Mouse (Mus musculus) embryonic fibroblast, embryonic 13.5 days (primary cell): Measurements from ENCODE around the gene Ppt2. TPM values are rescaled to one million over a fixed set of nuclear protein-coding genes. Genes with fewer than 3 reads are reported as not detected.
A peak's percentile ranks its signal among the peaks of the same experiment; 100 is the strongest.

ENCODE experiments used
- H3K27ac ChIP-seq: 2 replicates; pipeline ENCODE4 v1.5.1; 2012; ENCODE audit warnings: low read length, control low read depth, inconsistent platforms; ENCODE audit not compliant: insufficient read depth
- H3K4me1 ChIP-seq: 2 replicates; pipeline ENCODE4 v1.6.1; 2011; ENCODE audit warnings: low read length; ENCODE audit not compliant: control insufficient read depth, insufficient read depth
- H3K4me3 ChIP-seq: 2 replicates; pipeline ENCODE4 v1.5.1; 2011; ENCODE audit warnings: mild to moderate bottlenecking, control low read depth, low read length; ENCODE audit not compliant: insufficient read depth
- CTCF ChIP-seq: IDR thresholded peaks from 2 replicates; pipeline ENCODE4 v1.5.1; 2011; ENCODE audit warnings: mild to moderate bottlenecking, control low read depth, low read length, moderate library complexity, borderline replicate concordance; ENCODE audit not compliant: insufficient read depth
- POLR2A ChIP-seq: IDR thresholded peaks from 2 replicates; pipeline ENCODE4 v1.6.1; 2011; ENCODE audit warnings: low read depth, mild to moderate bottlenecking, control low read depth, low read length, moderate library complexity
- polyA plus RNA-seq: library from polyadenylated mRNA; stranded (reverse); fragments of >200 nt; gene quantifications from 2 replicates; pipeline ENCODE4 v1.2.4, GENCODE M21; 2011; ENCODE audit warnings: low read depth; ENCODE audit not compliant: missing spikeins, insufficient read length

Ppt2 gene
- 28.2 and 32.3 TPM in 2 replicates for polyA plus RNA-seq

DNA sequence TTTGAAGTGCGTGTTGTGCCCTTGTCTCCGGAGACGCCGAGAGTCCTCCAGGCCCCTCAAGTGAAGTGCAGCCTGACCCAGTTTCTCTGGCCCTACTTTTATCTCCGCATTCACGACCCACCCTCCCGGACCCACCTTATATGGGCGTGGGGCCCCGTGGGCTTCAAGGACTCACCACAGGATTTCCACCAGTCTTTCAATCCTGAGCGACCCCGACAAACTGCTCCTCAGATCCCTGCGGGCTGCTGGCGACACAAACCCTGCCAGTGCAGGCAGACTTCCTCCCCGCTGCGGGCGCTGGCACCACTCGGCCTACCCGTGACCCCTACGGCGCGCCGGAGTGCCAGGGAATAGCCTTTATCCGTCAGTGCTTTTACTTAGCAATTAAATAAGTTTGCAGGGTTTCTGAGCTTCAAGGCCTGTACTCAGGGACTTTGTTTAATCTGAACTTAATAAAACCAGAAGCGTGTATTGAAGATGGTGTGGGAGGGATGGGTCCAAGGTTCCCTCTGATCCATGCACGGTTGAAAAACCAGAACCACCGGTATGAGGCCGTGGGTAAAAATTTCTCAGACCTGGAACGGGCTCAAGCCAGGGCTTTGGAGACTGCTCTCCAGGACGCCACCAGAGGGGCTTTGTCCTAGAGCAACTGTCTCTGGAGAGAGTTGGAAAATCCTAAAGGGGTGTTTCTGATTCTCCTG, at the start of gene Ppt2:
Gene Ppt2, minus strand, starts transcription at position 568 of the 701 bp plus-strand sequence.
- Histone ChIP-seq H3K27ac (peak within 1 kb of the TSS; percentile 77), H3K4me1 (peaks cover 9% of the 10 kb centered on the region; the same call in 1 of the 2 replicates), H3K4me3 (peak within 1 kb of the TSS; percentile 45)
- TF ChIP-seq CTCF = no peak
- no peak; the same call in 1 of the 2 replicates for TF ChIP-seq POLR2A

DNA sequence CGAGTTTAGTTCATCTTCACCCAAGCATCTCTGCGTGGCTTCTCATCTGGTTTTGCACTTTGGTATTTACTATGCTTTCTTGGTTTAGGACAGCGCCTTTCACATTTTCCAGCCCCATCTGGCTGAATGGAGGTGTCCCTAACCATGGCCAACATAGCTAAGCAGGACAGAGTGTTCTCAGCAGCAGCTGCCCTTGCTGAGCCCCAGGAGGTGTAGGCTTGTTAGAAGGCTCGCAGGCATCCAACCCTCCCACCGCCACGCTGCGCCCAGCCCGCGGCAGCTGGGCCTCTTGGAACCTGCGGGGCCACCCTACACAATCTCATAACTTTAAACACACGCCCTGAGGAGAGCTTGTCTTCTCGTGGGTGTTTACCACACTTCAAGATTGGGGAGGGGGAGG, 48.4 kb upstream of the Ppt2 start:
- TF ChIP-seq POLR2A (no peak), CTCF (no peak)
- no peak overlapping the region for H3K4me3 ChIP-seq
- 0 out of 2 replicates have a peak, but pooled peaks cover 3% of the 10 kb centered on the region for H3K4me1 ChIP-seq
- no peak overlapping the region for H3K27ac ChIP-seq

DNA sequence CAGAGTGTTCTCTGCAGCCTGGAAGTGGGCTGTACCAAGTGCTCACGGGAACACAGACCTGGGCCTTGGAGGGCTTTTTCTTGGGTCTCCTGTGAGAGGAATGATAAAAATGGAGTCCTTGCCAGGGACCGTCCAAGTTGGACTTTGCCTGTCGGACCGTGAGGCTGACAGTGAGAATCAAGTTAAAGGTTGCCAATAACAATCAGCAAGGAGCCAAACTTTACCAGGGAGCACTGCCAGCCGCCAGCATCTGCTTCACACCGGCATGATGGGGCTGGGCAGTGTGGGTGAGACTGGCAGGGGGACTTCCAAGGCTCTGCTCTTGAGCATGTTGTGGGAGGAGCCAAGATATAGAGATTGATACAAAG, 47.8 kb upstream of the Ppt2 start:
- Histone ChIP-seq H3K27ac (no peak overlapping the region), H3K4me1 (no peaks in the 10 kb centered on the region)
- TF ChIP-seq POLR2A (no peak), CTCF (no peak)

DNA sequence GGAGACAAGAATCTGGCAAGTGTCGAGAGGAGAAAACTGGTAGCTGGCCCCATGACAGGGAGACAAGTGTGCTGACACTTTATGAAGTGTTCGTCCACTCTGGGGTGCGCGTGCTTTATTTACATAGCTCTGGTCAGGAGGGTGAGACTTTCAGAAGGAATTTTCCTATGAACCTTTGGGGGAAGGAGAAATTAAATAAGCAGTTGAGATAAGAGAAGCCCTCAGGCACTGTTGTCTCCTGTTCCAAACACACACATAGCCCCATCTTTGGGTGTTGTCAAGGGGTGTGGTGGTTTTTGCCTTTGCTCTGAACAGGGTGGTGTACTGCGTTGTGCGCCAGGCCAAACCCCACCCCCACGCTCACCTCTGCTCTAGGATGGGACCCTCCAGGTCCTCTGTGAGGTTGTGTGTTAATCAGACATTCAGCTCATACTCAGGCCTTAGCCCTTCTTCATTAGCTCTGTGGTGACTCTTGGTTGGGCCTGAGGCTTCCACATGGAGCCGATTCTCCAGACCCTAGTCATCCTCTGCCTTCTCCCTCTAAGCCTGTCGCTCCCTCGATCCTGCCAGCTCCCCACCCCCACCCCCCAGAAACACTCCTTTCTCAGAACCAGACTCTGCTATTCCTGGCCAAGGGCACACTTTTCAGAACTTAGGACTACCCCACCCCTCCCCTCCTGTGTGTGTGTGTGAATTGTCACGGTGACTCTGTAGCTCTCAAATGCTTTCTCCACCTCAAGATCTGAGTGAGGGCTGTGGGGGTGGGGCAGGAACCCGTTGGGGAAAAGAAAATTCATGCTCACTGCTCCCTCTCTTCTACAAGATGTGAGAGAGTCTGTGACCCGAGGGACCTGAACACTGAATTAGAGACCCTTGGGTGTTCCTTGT, 47.1 kb upstream of the Ppt2 start:
- TF ChIP-seq POLR2A (no peak), CTCF (no peak)
- H3K27ac ChIP-seq = no peak overlapping the region
- no peaks in the 10 kb centered on the region for H3K4me1 ChIP-seq
- no peak overlapping the region for H3K4me3 ChIP-seq

More for the DNA sequence above, 47.8 kb upstream of the Ppt2 start:
- no peak overlapping the region for H3K4me3 ChIP-seq

DNA sequence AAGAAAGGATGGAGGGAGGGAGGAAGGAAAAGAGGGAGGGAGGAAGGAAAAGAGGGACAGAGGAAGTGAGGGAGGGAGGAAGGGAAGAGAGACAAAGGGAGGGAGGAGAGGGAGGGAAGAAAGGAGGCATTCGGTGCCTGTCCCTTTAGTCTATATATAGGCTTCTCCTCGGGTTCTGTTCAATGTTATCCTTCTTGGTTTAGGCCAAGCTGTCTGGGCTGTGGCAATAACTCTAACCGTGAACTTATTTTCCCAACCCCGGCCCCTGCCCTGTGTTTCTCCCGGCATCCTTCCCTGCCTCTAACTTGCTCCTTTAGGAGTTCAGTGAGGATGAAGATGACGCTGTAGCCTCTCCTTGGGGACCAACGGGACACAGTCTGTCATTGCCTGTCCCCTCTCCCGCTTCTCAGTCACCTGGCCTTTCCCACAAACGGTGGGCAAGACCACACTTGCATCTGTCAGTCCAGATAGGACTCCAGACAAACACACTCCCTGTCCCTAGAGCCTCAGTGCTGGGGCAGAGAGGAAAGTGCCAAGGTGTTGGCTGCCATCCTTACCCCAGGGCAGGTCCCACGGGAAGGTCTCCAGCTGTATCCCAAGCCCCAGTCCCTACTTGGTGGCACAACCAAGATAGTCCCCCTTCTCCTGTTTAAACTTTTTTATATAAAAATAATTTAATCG, 46.4 kb upstream of the Ppt2 start:
- no peak for TF ChIP-seq POLR2A
- no peak for TF ChIP-seq CTCF
- H3K4me1 ChIP-seq = no peaks in the 10 kb centered on the region
- H3K27ac ChIP-seq = no peak overlapping the region
- no peak overlapping the region for H3K4me3 ChIP-seq

DNA sequence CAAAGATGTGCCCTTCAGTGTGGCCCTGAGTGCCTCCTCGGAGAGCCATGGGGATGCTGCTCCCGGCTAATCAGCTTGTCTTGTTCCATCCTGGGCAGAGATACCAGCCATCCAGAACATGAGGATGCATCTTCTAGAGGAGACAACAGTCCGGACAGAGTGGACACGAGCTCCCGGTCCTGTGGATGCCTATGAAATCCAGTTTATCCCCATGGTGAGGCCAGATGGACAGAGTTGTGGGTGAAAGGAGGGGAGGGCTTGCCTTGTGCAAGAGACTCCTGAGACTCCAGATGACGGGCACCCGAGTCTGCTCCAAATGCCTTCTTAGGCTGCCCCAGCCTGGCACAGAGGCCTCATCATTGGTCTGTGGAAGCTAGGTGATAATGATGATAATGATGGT, 44.8 kb upstream of the Ppt2 start:
- no peaks in the 10 kb centered on the region for H3K4me1 ChIP-seq
- H3K27ac ChIP-seq = no peak overlapping the region
- no peak for TF ChIP-seq POLR2A
- TF ChIP-seq CTCF = no peak
- no peak overlapping the region for H3K4me3 ChIP-seq

DNA sequence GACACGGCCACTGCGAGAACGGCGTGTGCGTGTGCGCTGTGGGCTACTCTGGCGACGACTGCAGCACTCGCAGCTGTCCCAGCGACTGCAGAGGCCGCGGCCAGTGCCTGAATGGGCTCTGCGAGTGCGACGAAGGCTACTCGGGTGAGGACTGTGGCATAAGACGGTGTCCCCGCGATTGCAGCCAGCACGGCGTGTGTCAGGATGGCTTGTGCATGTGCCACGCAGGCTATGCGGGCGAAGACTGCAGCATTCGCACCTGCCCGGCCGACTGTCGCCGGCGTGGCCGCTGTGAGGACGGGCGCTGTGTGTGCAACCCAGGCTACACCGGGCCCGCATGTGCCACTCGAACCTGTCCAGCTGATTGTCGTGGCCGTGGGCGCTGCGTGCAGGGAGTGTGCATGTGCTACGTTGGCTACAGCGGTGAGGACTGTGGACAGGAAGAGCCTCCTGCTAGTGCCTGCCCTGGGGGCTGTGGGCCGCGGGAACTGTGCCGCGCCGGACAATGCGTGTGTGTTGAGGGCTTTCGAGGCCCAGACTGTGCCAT, 44.0 kb upstream of the Ppt2 start:
- no peak overlapping the region for H3K27ac ChIP-seq
- H3K4me1 ChIP-seq = no peaks in the 10 kb centered on the region
- no peak for TF ChIP-seq CTCF
- no peak for TF ChIP-seq POLR2A
- H3K4me3 ChIP-seq = no peak overlapping the region

DNA sequence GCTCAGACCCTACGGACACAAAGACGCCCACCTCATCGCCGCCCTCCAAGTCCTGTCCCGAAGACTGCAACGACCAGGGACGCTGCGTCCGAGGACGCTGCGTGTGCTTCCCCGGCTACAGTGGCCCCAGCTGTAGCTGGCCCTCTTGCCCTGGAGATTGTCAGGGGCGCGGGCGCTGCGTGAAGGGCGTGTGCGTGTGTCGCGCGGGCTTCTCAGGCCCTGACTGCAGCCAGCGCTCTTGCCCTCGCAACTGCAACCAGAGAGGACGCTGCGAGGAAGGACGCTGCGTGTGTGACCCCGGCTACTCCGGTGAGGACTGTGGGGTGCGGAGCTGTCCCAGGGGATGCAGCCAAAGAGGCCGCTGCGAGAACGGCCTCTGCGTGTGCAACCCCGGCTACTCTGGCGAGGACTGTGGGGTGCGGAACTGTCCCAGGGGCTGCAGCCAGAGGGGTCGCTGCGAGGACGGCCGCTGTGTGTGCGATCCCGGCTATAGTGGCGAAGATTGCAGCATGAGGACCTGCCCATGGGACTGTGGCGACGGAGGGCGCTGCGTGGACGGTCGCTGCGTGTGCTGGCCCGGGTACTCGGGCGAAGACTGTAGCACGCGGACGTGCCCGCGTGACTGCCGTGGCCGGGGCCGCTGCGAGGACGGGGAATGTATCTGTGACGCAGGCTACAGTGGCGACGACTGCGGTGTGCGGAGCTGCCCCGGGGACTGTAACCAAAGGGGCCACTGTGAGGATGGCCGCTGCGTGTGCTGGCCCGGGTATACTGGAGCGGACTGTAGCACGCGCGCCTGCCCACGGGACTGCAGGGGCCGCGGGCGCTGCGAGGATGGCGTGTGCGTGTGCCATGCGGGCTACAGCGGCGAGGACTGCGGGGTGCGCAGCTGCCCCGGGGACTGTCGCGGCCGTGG, 43.1 kb upstream of the Ppt2 start:
- Histone ChIP-seq H3K27ac (no peak overlapping the region), H3K4me3 (no peak overlapping the region), H3K4me1 (no peaks in the 10 kb centered on the region)
- TF ChIP-seq POLR2A (no peak), CTCF (0 out of 2 replicates have a peak, but pooled peaks have one; percentile 4)
